Mouse (Mus musculus) stomach, embryonic 14.5 days (tissue): ENCODE results near the gene Ccdc110. TPM values are rescaled to one million over a fixed set of nuclear protein-coding genes. Genes with fewer than 3 reads are reported as not detected.

Experiments used
- ATAC-seq: fragments of 200-750 bp; cut with Nextera tagmentation; 2 replicates; pipeline ENCODE4 v1.8.0; 2017; ENCODE audit warnings: low read depth, moderate TSS enrichment; ENCODE audit not compliant: insufficient number of reproducible peaks, insufficient read depth, low FRiP score
- H3K27ac ChIP-seq: fragments of 300-500 bp; sonication (generic); 2 replicates; pipeline ENCODE4 v1.5.1; 2014; ENCODE audit warnings: mild to moderate bottlenecking, low read length, moderate library complexity, mixed read lengths
- H3K27me3 ChIP-seq: fragments of 300-500 bp; sonication (generic); 2 replicates; pipeline ENCODE4 v1.6.1; 2014; ENCODE audit warnings: low read length, control low read depth, mixed read lengths; ENCODE audit not compliant: control insufficient read depth, insufficient read depth
- H3K36me3 ChIP-seq: fragments of 300-500 bp; sonication (generic); 2 replicates; pipeline ENCODE4 v1.6.1; 2014; ENCODE audit warnings: mild to moderate bottlenecking, control low read depth, low read length, moderate library complexity, mixed read lengths; ENCODE audit not compliant: control insufficient read depth, insufficient read depth
- H3K4me1 ChIP-seq: fragments of 300-500 bp; sonication (generic); 2 replicates; pipeline ENCODE4 v1.6.1; 2014; ENCODE audit warnings: low read length, control low read depth, mixed read lengths; ENCODE audit not compliant: control insufficient read depth, insufficient read depth
- H3K4me2 ChIP-seq: fragments of 300-500 bp; sonication (generic); replicated peaks from 2 replicates; pipeline ENCODE4 v1.6.1; 2014; ENCODE audit warnings: low read depth, low read length, control low read depth
- H3K4me3 ChIP-seq: fragments of 300-500 bp; sonication (generic); 2 replicates; pipeline ENCODE4 v1.5.1; 2014; ENCODE audit warnings: low read depth, low read length, control low read depth
- H3K9ac ChIP-seq: fragments of 300-500 bp; sonication (generic); replicated peaks from 2 replicates; pipeline ENCODE4 v1.6.1; 2014; ENCODE audit warnings: low read depth, mild to moderate bottlenecking, control low read depth, low read length, moderate library complexity, mixed read lengths
- H3K9me3 ChIP-seq: fragments of 300-500 bp; sonication (generic); 2 replicates; pipeline ENCODE4 v1.6.1; 2016; ENCODE audit warnings: low read depth, low read length, control low read depth; ENCODE audit not compliant: control insufficient read depth
- WGBS: fragments of 180-500 bp; shearing (Covaris S2); extraction: QIAGEN DNeasy Blood & Tissue Kit; methylation state at CpG from one replicate; pipeline ENCODE4 v1.1.7; 2014; 5-methylcytosine and 5-hydroxymethylcytosine counted together
- polyA plus RNA-seq: library from polyadenylated mRNA; unstranded; fragments of >200 nt; fragmentation: Nextera tagmentation; extraction: Ambion mirVana; gene quantifications from 2 replicates; pipeline ENCODE4 v1.2.1, GENCODE M21; 2014

Ccdc110 gene
- polyA plus RNA-seq, 1 experiment from 2014 or later = not detected

GRCm38 (mm10) chr8:45905591-45906250, 28.7 kb upstream of the Ccdc110 start:
- Histone ChIP-seq H3K9me3 (no peaks in the 10 kb centered on the region), H3K36me3 (no peaks in the 10 kb centered on the region; the same call in 1 of the 2 replicates), H3K27ac (no peak overlapping the region), H3K4me2 (no peak overlapping the region), H3K9ac (no peak overlapping the region), H3K4me1 (no peaks in the 10 kb centered on the region), H3K4me3 (no peak overlapping the region), H3K27me3 (no peaks in the 10 kb centered on the region)
- no peak for ATAC-seq
- WGBS = 70% methylated on average over 7 of the region's 7 CpGs

DNA sequence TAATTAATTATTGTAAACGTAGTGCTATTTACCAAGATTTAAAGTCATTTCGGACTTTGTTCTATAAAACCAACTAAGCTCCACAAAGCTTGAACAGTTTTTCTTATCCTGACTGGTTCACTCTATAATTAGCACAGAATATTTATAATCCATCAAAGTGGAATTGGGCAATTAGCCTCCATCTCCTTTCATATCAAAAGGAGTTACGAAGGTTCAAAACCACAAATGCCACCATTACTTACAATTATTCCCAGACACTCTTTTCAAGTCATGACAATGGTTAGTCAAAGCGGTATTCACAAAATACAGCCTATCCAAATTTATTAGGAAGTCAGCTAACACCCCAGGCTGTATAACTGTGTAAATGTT, 28.2 kb upstream of the Ccdc110 start:
- no peak for ATAC-seq
- Histone ChIP-seq H3K36me3 (no peaks in the 10 kb centered on the region; the same call in 1 of the 2 replicates), H3K9me3 (no peaks in the 10 kb centered on the region), H3K9ac (no peak overlapping the region), H3K4me3 (no peak overlapping the region), H3K4me1 (no peaks in the 10 kb centered on the region), H3K27me3 (no peaks in the 10 kb centered on the region), H3K4me2 (no peak overlapping the region), H3K27ac (no peak overlapping the region)
- 85% methylated on average over 4 of the region's 4 CpGs for WGBS

DNA sequence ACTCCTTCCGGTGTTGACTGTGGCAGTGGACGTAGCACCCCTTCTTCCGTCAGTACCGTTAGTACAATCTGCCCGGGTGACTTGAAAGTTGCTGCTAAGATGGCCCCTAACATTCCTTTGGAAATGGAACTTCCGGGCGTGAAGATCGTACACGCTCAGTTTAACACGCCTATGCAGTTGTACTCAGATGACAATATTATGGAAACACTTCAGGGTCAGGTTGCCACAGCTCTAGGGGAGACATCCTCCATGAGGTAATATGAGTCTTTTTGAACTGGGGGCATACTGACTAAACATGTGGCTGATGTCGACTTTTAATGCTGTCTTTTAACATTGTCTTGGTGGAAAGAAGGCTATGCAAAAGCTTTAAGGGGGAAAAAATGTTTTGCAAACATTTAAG, 20.7 kb upstream of the Ccdc110 start:
- 0 out of 2 replicates have a peak, but pooled peaks cover 2% of the 10 kb centered on the region for H3K4me1 ChIP-seq
- no peaks in the 10 kb centered on the region for H3K9me3 ChIP-seq
- no peak overlapping the region for H3K4me2 ChIP-seq
- no peak overlapping the region for H3K4me3 ChIP-seq
- no peaks in the 10 kb centered on the region; the same call in 1 of the 2 replicates for H3K36me3 ChIP-seq
- H3K27ac ChIP-seq = no peak overlapping the region
- ATAC-seq = no peak
- no peaks in the 10 kb centered on the region for H3K27me3 ChIP-seq
- 87% methylated on average over 11 of the region's 11 CpGs for WGBS
- H3K9ac ChIP-seq = no peak overlapping the region

- ATAC-seq = no peak
- Histone ChIP-seq H3K36me3 (no peaks in the 10 kb centered on the region; the same call in 1 of the 2 replicates), H3K4me2 (no peak overlapping the region), H3K27me3 (no peaks in the 10 kb centered on the region), H3K4me3 (no peak overlapping the region), H3K9ac (no peak overlapping the region), H3K4me1 (0 out of 2 replicates have a peak, but pooled peaks cover 2% of the 10 kb centered on the region), H3K27ac (no peak overlapping the region), H3K9me3 (no peaks in the 10 kb centered on the region)
- 80% methylated on average over 3 of the region's 3 CpGs for WGBS
These were observed 17.9 kb upstream of the Ccdc110 start for GRCm38 (mm10) chr8:45916496-45916895.

DNA sequence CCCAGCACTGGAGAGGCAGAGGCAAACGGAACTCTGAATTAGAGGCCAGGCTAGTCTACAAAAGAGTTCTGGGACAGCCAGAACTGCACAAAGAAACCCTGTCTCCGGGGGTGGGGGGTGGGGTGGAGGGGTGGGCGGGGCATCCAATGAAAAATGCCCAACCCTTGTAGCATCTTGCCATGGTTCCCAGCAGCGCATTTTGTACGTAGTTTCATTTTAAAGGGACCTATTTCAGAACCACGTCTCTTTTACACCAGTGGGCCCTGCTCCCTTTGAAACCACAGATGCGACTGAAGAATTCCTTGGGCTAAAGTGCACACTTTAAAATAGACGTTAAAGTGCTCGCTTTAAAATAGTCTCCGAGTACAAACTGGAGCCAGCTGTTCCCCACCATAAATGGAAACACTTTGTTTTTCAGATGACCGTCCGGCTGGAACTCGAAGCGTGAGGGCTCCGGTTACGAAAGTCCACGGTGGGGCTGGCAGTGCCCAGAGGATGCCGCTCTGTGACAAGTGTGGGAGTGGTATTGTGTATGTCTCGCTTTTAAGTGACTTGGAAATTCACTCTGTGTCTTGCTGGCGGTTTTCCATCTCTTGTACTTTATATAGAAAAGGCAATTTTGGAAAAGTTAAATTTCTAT, 17.3 kb upstream of the Ccdc110 start:
- ATAC-seq = peak; percentile 23; the same call in 1 of the 2 replicates
- Histone ChIP-seq H3K4me2 (no peak overlapping the region), H3K36me3 (no peaks in the 10 kb centered on the region; the same call in 1 of the 2 replicates), H3K9ac (no peak overlapping the region), H3K4me3 (no peak overlapping the region), H3K9me3 (no peaks in the 10 kb centered on the region), H3K4me1 (0 out of 2 replicates have a peak, but pooled peaks cover 2% of the 10 kb centered on the region), H3K27me3 (no peaks in the 10 kb centered on the region), H3K27ac (no peak overlapping the region)
- WGBS = 70% methylated on average over 20 of the region's 20 CpGs

DNA sequence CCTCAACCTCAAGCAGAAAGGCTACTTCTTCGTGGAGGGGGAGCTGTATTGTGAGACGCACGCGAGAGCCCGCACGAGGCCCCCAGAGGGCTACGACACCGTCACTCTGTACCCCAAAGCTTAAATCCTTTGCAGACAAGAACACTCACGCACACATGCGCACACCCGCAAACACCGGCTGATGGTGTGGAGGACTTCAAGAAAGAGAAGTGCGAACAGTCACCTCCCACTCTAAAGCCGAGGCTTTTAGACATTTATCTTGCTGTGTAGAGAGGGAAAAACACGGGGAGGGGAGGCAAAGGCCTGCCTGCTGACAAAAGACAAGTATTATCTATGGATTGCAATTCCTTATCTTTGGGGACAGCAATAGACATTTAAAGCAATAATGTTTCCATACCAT, 15.5 kb upstream of the Ccdc110 start:
- no peak for ATAC-seq
- H3K4me2 ChIP-seq = no peak overlapping the region
- H3K9ac ChIP-seq = no peak overlapping the region
- H3K4me1 ChIP-seq = 0 out of 2 replicates have a peak, but pooled peaks cover 2% of the 10 kb centered on the region
- H3K9me3 ChIP-seq = no peaks in the 10 kb centered on the region
- H3K4me3 ChIP-seq = no peak overlapping the region
- WGBS = 82% methylated on average over 15 of the region's 15 CpGs
- H3K27ac ChIP-seq = no peak overlapping the region
- H3K36me3 ChIP-seq = no peaks in the 10 kb centered on the region; the same call in 1 of the 2 replicates
- no peaks in the 10 kb centered on the region for H3K27me3 ChIP-seq

DNA sequence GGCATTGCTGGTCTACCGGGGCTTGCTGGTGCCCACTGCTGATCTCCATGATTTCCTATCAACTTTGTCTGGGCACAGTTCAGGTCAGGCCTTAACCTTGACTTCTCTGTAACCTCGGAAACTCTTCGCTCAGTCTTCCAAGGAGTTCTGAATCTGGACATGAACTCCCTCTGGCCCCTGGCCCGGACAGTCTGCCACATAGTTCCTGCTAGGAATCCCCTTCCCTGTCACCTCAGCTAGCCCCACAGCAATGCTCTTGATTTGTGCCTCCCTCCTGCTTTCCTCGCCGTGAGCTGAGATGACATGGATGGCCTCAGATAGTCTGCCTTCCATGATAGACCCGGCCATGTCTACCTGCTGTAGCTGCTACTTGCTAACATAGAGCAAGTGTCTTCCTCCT, 14.0 kb upstream of the Ccdc110 start:
- ATAC-seq = no peak
- H3K36me3 ChIP-seq = no peaks in the 10 kb centered on the region; the same call in 1 of the 2 replicates

GRCm38 (mm10) chr8:45922116-45922515, 12.3 kb upstream of the Ccdc110 start:
- 92% methylated on average over 7 of the region's 7 CpGs for WGBS
- H3K4me1 ChIP-seq = no peaks in the 10 kb centered on the region
- H3K9ac ChIP-seq = no peak overlapping the region
- no peaks in the 10 kb centered on the region for H3K9me3 ChIP-seq
- H3K27ac ChIP-seq = no peak overlapping the region
- H3K36me3 ChIP-seq = no peaks in the 10 kb centered on the region
- H3K4me2 ChIP-seq = no peak overlapping the region
- H3K4me3 ChIP-seq = no peak overlapping the region
- no peaks in the 10 kb centered on the region for H3K27me3 ChIP-seq
- ATAC-seq = no peak

More for the DNA sequence above, 14.0 kb upstream of the Ccdc110 start:
- Histone ChIP-seq H3K9ac (no peak overlapping the region), H3K4me2 (no peak overlapping the region), H3K9me3 (no peaks in the 10 kb centered on the region), H3K27me3 (no peaks in the 10 kb centered on the region), H3K27ac (no peak overlapping the region), H3K4me3 (no peak overlapping the region), H3K4me1 (0 out of 2 replicates have a peak, but pooled peaks cover 2% of the 10 kb centered on the region)
- WGBS = 87% methylated on average over 7 of the region's 7 CpGs
